Mouse (Mus musculus) cerebellum, adult 2 months (tissue): ENCODE measurements around the gene Tfdp1.

Experiments used
- CTCF ChIP-seq: fragments of 200-500 bp; IDR thresholded peaks from 2 replicates; pipeline ENCODE4 v1.5.1; 2011; ENCODE audit warnings: low read depth, mild to moderate bottlenecking, control low read depth, low read length, moderate library complexity, borderline replicate concordance; ENCODE audit not compliant: insufficient read depth
- POLR2A ChIP-seq: fragments of 200-500 bp; IDR thresholded peaks from 2 replicates; pipeline ENCODE4 v1.6.1; 2011; ENCODE audit warnings: low read length, control low read depth, borderline replicate concordance; ENCODE audit not compliant: insufficient read depth

DNA sequence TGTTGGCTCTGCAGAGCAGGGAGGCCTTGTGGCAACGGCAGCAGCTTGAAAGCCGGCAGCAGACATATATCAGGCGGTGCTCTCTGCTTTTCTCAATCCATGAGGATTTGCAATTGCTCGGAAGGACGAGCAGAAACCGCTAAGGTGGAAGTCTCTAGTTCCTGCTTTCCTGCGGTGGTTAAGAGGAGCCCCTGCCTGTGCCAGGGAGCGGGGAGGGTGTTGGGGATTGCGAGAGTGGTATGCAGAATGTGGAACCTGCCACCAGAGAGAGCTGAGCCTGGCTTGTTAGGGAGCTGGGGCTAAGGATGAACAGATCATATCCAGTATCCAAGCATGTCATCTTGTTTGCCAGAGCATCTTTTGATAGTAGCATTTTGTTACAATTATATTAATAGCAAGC lies 31.6 kb upstream of the Tfdp1 start:
- TF ChIP-seq CTCF = no peak
- no peak for TF ChIP-seq POLR2A
